Mouse (Mus musculus) Muller cell, postnatal 12 days (primary cell): ENCODE measurements at regions not wholly inside any gene's neighbourhood (a gene's known extent, or its start where the extent isn't known, plus 50 kb on each side); places are given as distances from the start of the nearest gene placed in this dataset.
"Not testable (repeated sequence)": the region's sequence is repeated elsewhere in the genome, so short reads cannot be mapped to it uniquely, and the experiment has no call there.

Experiments
- DNase-seq: peaks from one replicate; pipeline ENCODE4 v3.0.0-alpha.2; 2015; ENCODE audit errors: inconsistent ontology term

DNA sequence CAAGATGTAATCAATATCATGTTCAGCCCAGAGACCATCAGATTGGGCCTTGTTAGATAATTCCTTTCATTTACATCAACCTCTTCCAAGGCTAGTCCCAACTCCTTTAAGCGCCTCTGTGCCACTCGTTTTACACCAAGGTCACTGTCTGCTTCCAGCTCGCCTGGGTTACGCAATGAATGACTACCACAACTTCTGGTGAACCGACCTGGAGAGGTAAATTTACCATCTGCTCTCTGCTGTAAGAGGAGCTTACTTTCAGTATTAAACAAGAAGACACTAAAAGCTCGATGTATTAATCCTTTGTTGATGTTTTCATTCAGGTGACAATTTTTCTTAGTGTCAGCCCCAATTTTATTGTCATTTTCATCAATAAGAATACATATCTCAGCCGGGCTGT is 51.7 kb upstream of the Fam174b start:
- DNase-seq = no peak

DNA sequence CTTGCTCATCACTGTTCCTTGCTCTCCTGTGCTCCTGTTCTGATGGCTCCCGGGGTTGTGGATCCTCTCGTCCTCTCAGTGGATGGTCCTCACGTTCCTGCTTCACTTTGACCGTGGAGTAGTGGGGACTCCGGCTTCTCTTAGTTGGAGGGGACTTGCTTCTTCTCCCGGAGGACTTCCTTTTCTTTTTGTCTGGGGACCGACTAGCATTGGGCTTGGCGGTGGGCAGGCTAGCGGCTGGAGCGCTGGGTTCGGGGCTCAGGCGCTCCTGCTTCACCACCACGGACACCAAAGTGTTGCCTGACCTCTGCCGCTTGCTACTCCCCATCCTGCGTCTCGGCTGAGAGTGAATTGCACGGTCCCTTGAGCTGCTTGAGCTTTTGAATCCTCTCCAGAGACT is 53.9 kb upstream of the Fam174b start:
- DNase-seq = not testable (repeated sequence)

DNA sequence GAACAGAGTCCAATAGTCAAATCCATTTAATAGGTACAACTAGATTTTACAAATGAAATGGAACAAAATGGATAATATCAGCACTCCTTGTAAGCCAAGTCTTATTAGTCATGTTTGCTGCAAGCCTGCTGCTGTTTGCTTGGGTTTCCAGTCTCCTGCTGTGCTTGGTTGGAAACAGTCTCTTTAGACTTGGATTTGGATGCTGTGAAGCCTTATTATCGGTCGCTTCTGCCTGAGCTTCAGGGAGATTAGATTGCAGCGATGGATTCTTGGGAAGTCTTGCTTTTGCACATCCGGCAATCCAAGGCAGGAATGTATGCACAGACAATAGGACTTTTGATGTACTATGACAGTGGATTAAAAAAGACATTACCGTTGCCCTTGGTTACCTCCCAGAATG is 57.3 kb upstream of the Fam174b start:
- DNase-seq = peak; percentile 17

DNA sequence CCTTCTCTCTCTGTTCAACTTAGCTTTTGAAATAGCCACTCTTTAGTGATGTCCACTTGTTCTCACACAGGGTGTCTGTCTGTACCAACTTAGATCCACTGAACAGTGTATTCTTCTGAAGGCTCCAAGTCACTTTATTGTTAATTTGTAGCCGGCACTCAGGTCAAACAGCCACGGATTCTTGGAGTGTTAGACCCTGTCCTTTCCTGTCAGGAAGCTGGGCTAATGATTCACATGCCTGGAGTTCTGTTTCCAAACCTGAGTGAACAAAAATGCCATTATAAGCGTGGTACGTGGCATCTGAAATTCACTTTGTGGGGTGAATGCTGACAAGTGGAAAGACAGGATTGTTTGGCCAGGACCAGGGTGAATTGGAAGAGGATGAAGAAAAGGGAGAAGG is 69.5 kb upstream of the Fam174b start:
- no peak for DNase-seq

DNA sequence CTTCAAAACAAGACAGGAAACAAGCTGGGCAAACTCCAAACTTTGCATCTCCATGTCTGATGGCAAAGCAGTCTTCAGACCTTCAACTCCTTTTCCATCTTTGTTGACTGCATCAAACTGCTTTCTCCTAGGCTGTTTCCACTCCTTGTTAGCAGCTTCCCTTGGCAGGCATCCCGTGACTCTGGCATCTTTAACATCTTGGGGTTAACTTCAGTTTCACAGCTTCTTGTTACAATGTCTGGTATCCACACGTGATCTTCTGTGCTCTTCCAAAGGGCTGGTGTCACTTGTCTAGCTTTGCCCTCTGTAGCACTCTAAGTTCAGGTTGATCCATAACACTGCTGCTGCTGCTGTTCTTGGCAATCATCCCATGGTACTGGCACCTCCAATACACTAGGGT is 71.3 kb upstream of the Fam174b start:
- DNase-seq = no peak

DNA sequence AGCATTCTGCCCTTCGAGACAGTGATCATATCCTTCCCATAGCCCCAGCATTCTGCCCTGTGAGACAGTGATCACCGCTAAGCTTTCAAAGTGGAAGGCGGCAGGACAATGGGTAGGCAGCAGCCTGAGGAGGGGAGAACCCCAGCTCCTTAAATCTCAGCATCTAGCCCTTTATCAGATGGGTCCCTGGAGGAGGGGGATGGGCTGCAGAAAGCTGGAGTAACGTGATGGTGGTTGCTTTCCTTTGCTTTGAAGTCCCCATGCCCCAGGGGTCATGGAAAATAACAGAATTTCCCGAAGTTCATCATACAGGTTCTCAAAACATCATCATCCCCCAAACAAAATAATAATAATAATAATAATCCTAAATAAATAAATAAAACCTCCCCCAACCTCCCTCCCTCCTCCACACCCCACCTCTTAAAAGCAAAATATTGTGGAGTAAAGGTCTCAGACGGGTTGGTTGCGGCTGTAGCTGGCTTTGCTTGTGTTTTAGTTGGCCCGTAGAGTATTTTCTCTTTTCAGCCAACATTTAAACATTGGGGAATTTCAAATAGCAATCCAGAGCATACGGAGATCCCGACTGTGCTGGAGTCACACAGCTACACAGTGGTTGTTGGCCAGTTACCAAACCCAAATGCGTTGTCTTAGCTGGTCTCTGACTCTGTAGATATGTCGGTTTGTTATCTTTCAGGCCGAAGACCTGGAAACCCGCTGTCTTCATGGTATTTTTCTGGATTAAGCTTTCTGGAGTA is 73.0 kb upstream of the Fam174b start:
- no peak for DNase-seq

DNA sequence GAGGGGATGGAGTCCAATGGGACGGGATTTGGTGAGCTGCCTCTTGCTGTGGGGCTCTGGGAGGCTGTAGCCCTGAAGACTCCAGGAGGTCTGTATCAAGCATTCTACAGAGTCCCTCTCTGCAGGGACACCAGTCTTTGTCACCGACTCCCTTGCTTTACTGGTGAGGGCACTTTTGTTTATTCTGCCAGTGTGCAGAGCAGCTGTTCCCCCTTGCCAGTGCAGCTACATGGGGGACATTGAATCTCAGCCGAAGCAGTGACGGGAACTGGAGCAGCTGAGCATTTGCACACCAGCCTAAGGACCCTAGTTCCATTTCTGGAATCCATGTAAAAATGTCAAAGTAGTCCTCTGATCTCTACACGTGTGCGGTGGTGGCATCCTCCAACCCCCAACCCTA is 75.1 kb upstream of the Fam174b start:
- no peak for DNase-seq

DNA sequence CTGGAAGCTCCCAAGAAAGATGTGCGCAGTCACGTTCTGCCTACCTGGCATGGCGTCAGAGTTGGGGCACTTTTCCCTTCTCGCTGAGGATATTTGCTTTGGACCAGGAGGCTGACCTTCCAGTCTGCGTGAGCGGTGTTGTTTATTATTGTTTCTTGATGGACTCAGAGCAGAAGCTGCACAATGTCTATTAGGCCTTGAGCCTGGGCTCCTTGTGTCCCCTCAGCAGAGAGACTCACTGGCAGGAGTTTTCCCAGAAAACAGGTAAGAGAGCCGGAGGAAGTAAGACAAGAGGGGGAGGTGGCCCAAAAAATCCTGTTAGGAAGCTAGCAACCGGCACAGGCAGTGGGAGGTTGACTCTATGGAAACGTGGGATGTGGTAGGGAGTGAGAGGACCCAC is 77.6 kb upstream of the Fam174b start:
- no peak for DNase-seq

DNA sequence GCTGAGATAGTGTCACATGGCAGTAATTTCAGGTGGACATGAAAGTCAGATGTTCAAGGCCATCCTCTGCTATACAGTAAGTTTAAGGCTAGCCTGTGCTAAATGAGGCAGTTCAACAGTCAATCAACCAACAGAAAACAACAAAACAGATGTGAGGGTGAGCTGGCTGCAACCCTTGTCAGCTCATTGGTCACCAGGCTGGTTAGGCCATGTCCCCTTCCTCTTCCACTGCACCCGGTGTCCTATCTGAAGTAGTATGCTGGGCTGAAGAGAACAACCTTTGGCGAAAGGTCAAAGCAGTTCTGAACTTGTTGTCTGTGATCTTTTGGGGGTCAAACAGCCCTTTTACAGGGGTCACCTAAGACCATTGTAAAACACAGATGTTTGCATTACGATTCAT is 78.2 kb upstream of the Fam174b start:
- no peak for DNase-seq

DNA sequence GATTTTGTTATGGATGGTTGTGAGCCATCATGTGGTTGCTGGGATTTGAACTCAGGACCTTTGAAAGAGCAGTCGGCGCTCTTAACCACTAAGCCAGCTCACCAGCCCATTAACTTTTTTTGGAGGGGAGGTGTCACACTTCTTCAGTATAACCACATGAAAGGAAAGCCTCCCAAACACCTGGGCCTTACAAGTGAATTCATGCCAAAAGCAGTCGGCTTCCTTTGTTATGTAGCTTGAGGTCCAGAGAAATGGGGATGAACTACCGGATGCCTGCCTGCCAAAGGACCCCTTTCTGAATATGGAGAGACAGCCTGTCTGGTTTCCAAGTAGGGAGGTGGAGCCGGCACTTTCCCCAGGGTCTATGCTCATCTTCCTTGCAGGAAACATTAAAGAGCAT is 80.6 kb upstream of the Fam174b start:
- DNase-seq = no peak

DNA sequence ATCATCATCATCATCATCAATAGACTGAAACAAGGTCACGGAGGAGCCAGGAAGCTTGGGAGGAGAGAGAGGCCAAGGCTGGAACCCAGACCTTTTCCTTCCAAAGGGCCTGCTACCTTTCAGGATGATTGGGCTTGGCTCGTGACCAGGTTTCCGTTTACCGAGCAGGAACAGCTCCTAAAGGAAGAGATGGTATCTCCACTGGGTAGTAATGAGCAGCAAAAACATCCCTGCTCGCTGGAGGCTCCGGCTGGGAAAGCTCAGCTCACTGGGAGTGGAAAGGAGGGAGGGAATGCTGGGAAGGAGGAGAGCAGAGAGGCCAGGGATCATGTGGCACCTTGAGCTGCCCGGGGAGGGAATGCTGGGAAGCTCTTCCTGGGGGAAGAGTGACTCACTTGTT is 82.8 kb upstream of the Fam174b start:
- no peak for DNase-seq

DNA sequence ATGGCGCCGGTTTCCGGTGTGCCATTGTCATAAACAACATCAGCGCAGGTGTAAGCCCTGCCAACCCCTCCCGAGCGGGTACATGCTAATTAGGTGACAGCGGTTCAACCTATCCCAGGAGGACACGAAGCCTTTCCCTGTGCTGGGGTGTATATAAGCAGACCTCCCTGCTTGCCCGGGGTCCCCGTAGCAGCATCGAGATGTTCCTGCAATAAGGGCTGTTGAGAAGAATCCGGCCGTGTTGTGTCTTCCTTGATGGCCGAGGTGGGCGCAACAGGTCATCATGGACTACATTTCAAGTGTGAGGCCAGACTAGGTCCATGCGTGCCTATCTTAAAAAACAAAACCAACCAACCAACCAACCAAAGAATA is 83.7 kb upstream of the Fam174b start:
- not testable (repeated sequence) for DNase-seq

DNA sequence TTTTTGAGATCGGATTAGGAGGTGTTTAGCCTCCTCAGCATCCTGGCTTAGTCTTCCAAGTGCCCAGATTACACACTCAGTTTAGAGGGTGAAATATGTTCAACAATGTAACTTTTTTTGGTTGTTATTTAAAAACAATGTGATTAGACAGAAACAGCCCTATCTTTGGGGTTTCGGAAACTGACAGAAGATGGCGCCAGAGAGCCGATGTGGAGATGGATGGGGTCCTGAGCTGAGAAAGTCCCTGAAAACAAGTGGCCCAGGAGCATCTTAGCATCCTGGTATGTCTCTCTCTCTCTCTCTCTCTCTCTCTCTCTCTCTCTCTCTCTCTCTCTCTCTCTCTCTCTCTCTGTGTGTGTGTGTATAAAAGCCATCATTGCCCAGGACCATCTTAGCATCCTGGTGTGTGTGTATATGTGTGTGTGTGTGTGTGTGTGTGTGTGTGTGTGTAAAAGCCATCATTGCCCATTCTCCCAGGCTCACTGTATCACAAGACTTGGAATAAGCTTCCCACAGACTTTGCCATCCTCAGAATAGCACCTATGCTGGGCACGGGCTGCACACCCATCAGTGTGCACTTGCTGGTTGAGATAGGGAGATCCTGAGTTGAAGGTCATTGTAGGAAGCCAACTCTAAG is 84.2 kb upstream of the Fam174b start:
- DNase-seq = peak; percentile 43

DNA sequence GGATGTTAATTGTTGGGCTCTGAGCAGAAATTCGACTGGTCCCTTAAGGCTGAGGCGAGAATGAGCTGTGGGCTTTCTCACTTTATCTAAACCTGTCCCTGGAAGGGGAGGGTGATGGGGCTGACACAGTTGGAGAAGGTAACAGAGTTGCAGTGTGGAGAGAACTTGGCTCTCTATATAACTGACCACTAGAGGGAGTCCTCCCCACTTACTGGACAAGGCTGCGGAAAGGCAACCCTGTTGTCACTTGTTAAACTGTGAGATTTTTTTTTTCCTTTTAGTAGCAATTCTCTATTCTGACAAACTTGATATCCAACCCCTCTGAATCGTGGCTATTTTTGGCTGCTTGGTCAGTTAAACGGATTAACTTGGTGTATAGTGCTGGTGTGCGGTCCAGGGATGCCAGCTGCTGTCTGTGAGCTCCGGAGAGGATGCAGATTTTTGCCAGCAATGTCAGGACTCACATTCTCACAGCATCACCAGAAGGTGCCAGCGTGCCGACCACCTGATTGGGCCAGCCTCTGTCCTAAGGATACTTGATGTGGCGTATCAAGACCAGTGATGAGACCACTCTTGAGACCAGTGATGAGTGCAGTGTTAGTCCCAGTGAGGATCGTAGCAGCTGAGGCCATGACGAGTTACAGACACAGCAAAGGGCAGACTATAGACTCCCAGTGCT is 85.8 kb upstream of the Fam174b start:
- DNase-seq = peak; percentile 52

DNA sequence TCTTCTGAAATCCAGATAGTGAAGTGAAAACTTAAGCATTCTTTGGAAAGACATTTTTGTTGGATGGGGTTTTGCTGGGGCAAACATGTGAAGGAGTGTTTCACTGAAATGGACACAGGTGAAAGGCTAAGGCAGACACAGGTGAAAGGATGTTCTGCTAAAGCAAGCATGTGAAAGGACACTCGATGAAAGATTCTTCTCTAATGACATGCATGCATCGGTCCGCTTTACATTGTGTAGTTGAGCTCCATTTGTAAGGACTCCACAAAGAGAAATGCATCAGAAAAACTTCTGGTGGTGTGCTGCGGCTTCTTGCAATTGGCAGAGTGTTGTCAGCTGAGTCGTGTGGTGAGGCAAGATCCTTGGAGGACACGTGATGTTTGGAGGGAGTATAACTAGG is 89.2 kb upstream of the Fam174b start:
- no peak for DNase-seq

DNA sequence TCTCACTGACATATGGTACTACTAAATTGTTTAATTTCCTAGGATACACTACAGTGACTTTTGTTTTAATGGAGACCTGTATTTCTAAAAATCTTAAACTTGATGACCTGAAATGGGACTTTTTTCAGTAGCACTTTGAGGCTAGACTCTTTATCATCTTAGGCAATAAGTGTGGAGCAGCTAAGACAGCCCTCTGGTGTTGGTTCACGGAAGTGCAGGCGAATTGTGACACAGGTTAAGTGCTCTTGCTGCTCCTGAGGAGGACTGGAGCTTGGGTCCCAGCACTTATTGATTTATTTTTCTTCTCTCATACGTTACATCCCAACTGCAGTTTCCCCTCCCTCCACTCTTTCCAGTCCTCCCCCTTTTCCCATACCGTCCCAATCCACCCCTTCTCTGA is 92.1 kb upstream of the Fam174b start:
- peak; percentile 67 for DNase-seq

DNA sequence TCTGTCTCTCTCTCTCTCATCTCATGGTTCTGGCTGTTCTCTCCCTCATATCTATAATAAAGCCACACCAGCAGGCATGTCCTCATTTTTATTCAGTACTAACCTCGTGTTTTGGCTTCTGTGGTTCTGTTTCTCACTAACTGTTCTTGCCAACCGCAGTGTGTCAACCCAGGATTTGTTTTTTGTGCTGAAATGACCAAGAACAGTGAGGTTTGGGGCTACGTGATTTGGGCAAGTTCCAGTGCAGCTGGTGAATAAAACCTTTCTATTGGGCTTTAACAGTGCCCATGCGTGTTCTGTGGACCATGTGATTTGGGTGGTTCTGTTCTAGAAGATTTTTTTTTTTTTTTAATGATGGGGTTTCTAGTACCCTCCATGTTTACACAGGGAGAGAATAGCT is 93.0 kb upstream of the Fam174b start:
- DNase-seq = peak; percentile 91

DNA sequence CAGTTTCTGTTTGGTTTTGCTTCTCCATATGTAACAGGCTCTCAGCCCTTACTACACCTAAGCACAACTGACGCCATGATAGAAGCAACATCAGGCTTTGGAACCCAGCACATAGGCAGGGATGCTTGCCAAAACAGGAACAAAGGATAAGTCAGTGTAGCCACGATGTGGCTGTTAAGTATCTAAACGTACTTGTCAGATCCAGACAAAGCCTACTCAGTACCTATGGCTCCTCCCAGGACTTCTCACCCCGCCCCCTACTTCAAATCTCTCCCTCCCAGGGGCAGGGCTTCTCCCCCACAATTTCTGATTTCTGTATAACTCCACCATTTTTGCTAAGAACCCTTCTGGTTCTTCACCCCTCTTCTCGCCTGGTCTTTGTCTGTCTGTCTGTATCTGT is 93.4 kb upstream of the Fam174b start:
- peak; percentile 65 for DNase-seq

DNA sequence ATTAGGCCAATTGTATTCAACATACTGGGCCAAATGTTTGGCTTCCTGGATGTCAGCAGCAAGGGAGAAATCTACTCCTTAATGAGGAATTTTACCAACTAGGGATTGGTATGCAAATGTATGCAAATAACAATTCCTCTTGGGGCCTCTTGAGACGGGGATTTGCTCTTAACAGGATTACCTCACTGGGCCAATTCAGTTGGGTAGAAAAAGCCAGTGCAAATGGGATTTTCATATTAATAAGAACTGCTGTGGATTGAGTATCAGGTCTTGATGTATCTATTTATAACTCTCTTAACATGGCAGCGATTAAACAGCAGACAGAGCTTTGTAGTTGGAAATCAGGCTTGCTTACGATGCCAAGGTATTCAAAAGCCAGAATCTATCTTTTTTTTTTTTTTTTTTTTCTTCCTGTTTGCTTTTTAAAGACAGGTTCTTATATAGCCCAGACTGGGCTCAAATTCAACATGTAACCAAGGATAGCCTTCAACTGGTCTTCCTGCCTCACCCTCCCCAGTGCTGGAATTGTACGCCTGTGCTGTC is 95.7 kb upstream of the Fam174b start:
- DNase-seq = no peak

DNA sequence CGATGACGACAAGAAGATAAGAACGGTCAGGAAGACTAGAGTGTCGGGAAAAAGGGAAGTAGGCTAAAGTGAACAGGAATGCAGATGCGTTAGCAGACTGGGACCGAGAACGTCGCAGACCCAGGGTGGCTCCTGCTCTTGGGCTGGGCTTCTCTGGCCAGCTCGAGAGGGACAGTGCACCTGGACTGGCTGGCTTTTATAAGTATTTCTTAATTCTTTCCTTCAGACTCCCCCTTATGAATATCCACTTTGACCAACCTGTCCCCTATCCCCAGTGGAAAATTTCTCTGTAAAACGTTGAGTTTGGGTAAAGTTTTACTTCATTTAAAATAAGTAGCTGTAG is 96.1 kb upstream of the Fam174b start:
- DNase-seq = no peak

DNA sequence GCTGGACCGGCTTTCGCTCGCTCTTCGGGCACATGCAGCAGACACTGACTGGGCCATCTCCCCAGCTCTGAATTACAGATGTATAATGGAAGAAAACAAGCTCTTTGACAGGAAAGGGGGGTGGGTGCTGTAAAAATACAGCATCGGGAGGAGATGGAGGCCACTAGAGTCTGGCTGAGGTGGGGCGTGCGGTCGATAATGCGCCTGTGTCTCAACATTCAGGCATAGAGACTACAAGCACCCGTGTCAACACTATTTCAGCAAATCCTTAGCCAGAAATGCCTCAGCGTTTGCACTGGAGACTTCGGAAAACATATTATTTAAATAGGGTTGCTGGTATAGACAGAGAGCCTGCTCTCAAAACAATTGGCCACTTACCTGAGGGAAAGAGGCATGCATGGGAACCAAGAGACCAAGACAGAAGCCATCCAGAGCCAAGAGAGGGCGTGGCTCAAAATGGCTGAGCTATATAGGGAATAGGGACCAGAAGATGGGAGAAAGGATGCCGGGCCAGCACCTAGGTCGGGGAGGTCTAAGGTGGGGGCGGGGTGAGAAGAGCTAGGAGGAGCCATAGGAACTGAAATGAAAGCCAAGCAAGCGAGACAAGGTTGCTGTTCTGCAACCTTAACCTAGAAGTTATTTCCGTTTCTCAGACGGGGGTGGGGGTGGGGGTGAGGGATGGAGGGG is 96.7 kb upstream of the Fam174b start:
- DNase-seq = no peak

DNA sequence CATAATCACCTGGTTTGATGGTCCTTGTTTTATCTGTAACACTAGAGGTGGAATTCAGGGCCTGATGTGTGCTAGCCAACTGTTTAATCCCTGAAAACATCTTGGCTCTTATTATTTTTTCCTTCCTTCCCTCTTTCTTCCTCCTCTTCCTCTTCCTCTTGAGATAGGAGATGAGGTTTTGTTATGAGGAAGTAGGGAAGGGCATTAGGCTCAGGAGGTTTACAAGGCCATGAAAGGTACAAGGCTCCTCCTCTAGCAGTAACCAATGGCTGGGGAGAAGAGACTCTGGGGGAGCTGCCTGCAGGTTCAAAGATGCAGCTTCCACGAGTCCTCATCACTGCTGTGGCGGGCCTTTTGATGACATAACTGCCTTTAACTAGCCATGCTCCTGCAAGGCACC is 98.6 kb upstream of the Chd2 start:
- no peak for DNase-seq

DNA sequence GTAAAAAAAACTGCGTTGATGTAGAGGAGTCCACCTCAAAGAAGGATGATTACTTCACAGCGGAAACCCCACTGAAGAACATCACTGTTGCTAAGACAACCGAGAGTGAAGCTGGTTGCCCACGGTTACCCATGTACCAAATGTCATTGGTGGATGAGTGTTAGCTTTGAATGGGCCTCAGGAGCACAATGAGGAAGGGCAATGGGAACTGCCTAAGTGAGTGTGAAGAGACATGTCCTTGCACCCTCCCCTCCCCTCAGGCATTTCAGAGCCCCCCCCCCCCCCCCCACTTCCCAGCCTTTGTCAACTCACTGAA is 96.1 kb upstream of the Chd2 start:
- DNase-seq = no peak
